Mouse (Mus musculus) CD8-positive naive resting alpha-beta T cell, adult 2 months (primary cell): Measurements from ENCODE around the gene Herpud2.

Source experiments
- DNase-seq, 2 experiments: peaks; one replicate each; pipeline ENCODE4 v3.0.0; 2022; ENCODE audit warnings: low read depth in 2 of 2, low spot score in 2 of 2

The Herpud2 gene

DNA sequence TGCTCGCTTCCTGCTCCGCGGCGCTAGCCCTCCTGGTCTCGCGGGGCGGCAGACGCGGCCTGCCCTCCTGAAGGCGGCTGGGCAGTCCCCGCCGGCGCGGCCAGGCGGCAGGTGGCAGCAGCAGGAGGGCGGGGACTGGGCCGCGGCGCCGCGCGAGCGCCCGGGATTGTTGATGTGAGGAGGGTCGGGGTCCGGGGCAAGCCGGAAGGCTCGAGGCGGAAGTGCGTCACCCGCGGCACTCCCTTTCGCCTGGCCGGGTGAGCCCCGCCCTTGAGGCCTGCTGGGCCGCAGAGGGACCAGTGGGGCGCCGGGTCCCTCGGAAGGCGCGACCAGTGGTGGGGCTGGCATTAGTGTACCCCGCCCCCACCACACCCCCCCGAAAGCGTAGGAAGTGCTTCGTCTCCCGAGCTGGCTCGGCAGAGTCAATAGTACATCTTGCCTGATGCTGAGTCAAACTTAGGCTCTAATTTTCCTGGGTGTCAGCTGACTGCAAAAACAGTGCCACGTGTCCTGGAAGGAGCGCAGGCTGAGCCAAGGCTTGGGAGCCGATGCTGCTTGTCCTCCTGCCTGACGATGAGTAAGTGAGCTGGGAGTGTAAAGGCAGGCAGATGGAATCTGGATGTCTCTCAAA is at the start of gene Herpud2:
Gene Herpud2, minus strand, starts transcription at position 210 of the 631 bp plus-strand sequence.
- peak; percentile 80 to 84 for DNase-seq

DNA sequence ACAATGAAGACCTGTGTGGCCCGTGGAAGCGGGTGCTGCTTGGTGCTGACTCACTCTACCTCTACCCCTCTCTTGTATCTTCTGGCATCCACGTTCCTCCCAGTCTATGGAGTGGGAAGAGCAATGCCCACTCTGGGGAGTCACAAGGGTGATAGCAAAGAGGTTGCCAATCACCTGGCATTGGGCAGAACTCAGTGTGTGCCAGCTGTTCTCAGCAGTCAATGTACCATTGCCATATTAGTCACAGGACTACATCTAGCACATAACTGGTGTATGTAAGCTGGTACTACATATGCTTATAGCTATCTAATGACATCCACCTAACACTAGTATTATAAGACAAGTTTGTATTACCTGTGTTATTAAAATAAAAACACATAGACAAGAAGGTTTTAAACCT is 49.4 kb upstream of the Herpud2 start:
- no peak for DNase-seq

DNA sequence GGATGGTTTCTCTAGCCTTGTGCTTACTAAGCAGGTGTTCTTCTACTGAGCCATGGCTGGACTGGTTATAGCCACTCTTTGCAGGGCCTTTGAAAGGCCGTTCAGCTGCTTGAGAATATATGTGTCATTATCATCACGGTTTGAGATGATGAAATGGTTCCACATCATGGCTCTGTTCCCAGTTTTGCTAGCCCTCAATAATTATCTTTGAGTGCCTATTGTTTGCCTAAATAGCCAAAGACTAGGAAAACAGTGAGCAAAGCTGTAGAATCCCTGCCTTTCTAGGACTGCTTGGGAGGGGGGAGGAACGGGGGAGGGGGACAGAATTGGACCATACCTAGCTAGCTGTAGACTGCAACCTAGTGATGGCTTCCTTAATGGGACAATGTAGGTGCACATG is 48.5 kb upstream of the Herpud2 start:
- DNase-seq: no peak

DNA sequence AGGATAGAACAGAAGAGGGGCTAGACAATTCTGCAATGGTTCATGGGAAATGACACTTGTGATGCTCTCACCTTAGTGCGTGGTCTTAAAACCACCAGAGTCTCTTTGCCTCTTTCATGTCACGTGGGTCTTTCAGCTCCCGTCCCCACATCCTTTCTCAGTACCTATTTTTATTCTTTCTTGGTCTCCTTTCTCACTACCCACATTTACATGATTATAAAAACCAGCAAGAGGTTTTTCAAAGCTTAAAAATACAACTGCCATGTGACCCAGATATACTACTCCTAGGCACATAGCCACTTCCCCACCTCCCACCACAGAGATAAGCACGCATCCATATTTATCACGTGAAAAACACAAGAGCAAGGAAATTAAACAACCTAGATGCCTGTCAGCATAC is 45.1 kb upstream of the Herpud2 start:
- peak; percentile 69 to 73 for DNase-seq

DNA sequence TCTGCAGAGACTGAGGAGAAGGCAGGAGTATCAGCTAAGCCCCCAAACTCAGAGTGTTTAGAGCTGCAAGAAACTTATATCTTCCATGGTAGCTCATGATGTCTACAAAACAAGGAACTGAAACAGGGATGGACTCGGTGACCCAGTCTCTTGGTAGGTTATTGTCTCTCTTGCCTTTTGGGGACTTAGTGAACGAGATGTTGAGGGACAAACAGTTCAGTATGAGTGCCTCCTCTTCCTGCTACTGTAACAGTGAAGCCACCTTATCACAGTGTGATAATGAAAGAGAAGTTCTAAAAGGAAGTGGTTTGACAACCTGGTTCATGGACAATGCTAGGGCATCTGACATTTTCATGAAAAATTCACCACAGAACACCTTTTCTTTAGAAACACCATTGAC is 40.0 kb upstream of the Herpud2 start:
- no peak for DNase-seq

DNA sequence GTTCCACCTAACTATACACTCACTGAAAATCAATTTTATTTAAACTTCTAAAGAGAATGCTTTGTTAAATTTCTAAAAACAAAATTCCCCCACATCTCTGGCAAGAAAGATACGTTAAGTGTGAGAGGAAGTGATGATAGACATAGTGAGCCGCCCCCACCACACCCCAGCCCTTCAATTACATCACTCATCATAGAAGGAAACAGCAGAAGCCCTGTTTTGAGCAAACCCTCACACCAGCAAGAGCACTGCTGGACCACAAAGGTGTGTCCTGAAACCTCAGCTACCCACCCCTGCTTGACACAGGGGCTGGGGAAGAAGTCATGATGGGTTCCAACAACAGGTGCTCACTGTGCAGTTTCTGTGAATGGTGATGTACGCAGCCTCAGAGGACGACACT is 34.9 kb upstream of the Herpud2 start:
- DNase-seq: peak; percentile 54 to 61

DNA sequence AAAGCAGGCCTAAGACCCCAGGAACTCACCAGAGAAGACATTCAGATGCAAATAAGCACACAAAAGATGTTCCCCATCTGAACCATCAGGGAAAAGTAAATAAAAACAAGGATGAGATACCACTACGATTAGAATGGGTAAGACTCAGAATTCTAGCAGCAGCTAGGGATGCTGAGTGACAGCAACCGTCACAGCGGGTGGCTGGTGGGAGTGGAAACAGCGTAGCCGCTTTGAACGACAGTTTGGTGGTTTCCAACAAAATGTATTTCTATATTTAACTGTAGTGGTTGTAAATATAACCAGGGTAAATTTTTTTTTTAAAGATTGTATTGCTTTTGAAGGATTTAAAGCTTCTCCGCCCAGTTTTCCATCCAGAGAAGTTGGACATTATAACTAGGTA is 34.2 kb upstream of the Herpud2 start:
- DNase-seq: no peak

DNA sequence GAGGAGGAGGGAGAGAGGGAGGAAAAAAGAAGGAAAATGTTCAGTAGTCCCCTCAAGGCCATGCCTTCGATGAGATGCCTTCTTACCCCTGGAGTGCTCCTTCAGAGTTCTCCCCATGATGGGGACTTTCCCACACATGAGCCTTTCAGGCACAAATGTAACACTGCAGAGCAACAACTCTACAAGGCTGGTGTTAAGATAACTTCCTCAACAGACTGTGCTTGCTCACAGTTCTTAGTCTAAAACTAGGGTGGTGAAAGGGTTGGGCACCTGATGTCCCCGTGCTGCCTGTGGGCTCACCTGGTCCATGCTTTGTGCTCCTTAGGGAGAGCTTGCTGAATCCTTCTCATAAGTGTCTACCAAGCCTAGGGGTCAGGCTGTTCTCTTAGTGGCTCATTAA is 33.0 kb upstream of the Herpud2 start:
- DNase-seq: no peak

DNA sequence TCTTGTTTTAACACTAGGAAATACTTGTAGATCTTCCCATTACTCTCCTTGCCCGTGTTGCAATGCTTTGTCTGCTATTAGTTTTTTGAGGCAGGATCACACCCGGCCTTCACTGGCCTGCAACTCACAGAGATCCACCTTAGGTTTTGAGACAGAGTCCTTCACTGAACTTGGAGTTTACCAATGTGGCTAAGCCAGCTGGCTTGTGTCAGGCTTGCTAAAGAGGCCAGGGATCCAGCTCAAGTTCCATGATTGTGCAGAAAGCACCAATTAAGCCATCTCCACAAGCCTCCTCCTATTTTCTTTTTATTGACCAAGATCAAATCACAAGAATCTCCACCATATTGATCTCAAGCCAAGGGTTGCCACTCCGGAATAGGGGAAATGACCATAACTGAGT is 26.4 kb upstream of the Herpud2 start:
- no peak for DNase-seq

DNA sequence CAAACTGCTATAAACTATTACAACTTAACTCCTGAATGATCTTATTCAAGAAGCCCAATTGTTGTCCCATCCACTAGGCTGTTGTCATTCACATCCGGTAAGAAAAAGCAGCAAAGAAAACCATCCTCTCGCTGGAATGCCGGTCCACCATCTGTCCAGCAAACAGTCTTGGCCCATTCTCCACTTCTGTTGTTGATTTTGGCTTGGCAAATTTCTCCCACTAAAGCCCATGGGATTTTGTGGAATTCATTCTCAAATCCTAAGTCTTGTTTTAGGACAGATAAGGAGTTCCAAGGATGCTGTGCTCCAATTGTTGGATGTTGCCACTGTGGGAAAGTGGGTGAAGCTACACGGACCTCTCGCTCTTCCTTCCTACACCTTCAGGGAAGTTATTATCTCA is 25.6 kb upstream of the Herpud2 start:
- no peak for DNase-seq

DNA sequence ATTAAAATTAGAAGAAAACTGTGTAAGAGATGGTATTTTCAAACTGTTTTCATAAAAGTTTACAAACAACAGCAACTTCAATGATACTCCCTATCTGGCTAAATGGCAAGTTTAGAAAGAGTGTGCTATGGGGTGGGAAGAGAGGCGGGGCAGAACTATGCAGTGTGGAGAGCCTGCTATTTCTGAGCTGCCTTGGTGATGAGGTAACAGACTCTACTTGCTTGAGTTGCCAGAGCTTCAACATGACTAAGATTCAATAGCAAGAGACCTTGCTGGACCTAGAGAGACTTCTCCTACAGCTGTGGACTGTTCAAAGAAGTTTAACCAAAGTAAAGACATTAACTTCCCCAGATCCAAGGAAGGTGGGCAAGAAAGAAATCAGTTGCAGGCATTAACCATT is 24.9 kb upstream of the Herpud2 start:
- DNase-seq: no peak

DNA sequence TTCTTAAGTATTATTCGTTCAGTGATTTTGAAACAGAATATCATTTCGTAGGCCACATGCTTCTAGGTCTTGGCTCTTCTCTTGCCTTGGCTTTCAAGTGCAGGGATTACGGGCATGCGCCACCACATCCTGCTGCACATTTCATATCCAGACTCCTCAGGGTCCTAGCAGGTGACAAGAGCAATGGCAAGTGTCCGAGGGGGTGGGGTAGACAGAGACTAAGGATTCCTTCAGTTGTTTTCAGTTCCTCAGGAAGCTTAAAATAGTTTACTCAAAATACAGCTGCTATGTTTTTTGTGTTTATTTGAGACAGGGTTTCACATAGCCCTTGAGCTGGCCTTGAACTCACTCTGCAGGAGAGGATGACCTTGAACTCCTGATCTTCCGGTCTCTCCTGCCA is 24.4 kb upstream of the Herpud2 start:
- DNase-seq: no peak

DNA sequence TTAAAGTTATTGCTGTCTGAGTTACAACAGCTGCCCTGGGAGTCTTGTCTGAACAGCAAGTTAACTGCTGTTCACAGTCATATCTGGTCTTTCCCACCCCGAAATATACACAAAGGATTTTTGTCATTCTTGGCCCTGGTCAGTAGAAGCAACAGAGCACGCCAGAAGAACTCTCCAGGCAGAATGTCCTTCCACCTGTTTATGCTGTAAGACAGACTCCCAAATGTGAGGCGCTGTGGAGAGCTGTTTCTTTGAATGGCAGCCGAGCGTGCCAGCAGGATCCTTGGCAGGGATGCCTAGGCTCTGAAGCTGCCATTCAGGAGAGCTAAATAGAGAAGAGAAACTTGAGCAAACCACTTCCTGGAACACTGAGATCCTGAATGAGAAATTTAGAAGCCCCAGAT is 23.4 kb upstream of the Herpud2 start:
- no peak for DNase-seq

DNA sequence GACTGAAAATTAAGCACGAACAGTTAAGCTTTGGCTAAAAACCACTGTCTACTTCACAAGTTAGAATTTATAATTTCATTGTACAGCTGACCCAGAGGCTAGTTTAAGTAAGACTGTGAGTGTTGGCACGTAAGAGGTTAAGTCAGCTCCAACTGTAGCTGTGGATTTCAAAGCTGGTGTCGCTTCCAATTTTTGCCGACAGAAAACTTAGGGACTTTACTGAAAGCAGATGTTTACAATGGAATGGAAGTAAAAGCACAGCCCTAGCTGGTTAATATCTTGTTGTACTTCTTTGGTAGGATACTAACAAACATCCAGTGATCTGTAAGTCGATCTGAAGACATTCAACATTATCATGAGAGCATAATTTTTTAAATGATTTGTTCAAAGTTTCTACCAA is 23.0 kb upstream of the Herpud2 start:
- DNase-seq: no peak

DNA sequence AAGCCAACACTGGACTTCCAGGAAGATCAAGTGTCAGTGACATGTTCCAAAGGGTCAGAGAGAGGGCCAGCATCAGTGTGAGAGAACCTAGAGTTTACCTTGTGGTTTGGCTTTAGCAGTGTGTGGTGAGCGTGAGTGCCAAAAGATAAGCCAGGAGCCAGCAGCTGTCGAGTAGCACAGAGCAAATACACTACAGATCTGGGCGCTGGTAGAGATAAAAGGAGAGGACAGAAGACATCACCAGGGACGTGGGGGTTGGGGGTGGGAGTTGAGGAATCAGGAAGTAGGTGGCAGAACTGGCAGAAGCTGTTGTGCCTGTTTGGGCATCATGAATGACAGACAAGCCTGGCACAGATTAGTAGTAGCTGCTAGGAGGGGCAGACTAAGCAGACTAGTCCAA is 21.6 kb upstream of the Herpud2 start:
- DNase-seq: no peak

DNA sequence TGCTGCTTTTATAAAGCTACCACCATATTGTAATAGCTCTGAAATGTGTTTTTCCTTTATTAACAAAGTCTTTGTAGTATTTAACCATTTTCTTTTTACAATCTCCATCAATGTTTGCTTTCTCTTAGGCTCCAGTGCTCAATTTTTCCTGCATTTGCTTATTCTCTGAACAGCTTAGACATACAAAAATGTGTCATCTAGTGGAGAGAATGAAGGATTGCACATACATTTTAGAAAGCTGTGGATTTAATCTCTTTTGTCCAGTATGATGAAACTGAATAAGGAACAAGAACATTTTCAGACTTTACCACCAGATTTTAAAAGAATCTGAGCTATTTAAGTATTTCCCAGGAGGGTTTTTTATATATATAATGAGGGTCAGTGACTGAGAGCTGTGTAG is 18.0 kb upstream of the Herpud2 start:
- no peak for DNase-seq

DNA sequence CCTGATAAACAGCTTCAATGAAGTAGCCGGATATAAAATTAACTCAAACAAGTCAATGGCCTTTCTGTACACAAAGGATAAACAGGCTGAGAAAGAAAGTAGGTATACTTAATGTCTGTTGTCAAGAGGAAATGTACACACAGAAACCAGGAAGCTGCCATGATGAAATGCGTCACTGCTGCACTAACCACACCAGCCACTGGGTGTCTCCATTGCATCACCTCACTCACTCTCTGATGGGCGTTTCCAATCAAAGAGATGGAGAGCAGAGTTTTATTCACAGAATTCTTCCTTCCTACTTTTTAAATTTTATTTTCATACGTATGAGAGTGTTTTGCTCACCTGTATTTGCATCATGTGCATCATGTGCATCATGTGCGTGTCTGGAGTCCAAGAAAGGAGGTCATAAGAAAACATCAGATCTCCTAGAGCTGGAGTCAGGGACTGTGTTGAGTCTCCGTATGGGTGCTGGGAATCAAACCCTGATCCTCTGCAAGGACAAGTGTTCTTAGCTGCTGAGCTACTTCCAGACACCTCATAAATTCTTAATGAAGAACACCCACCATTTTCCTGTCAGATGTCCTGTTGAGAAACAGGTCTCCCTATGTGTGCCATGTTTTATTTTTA is 16.0 kb upstream of the Herpud2 start:
- DNase-seq: peak; percentile 76 to 85

DNA sequence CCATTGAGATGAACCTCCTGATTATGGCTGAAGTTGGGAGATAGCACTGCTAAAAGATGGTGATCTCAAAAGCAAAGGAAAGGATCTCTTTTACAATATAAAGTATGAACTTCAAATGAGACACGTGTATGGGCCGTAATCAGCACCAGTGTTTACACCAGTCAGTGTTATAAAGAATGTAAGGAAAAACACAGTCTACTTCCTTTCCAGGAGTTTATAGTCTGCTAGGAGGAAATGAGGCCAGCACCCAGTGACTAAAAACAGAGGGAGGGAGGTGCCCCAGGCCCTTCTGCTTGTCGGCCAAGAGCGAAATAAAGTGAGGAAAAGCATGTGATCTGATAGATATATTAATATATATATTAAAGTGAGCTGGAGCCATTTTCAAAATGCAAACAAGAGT is 6.6 kb upstream of the Herpud2 start:
- no peak for DNase-seq

DNA sequence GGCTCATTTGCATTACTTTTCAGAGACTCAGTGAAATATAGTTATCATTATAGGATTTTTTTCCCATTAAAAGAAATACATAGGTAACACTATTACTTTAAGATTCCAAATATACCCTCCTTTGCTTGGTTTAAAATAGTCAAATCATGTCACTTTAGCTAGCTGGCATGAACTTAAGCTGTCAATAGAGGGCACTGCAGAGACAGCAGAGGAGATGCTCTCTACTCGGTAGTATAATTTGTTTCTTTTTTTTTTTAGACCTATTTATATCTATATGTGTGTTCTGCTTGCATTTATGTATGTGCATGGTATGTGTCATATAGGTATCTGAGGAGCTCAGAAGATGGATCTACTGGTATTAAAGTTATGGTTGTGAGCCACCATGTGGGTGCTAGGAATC is 4.8 kb upstream of the Herpud2 start:
- peak in 1 of 2 experiments; percentile 33 for DNase-seq

DNA sequence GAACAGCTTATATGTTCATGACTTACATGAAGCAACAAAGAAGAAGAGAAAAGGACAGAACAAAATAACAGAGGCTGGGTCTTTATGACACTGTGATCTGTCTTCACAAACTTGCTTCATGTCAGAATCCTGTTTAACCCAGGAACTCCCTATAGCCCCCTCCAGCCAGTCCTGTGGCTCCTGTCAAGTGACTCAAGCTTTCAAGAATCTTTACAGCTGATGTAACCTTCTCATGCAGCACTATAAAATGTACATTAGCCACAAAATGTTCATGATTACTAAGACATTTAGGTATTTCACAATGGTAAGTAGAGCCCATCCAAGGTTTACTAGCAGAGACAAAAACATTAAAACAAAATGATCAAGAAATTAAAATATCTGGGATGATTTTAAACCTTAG is 1.4 kb upstream of the Herpud2 start:
- no peak for DNase-seq

DNA sequence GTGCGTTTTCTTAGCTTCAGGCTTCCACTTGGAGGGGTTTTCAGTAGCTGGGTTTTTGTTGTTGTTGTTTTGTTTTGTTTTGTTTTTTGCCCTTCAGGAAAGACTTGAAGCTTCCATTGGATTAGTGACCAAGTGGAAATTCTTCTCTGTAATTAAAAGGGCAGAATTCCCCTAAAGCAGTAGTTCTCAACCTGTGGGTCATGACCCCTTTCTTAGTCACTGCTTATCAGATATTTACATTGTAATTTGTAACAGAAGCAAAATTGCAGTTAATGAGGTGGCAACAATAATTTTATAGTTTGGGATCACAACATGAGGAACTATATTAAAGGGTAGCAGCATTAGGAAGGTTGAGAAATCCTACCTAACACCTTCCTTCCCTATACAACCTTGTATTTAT is 837 bp upstream of the Herpud2 start:
- no peak for DNase-seq

DNA sequence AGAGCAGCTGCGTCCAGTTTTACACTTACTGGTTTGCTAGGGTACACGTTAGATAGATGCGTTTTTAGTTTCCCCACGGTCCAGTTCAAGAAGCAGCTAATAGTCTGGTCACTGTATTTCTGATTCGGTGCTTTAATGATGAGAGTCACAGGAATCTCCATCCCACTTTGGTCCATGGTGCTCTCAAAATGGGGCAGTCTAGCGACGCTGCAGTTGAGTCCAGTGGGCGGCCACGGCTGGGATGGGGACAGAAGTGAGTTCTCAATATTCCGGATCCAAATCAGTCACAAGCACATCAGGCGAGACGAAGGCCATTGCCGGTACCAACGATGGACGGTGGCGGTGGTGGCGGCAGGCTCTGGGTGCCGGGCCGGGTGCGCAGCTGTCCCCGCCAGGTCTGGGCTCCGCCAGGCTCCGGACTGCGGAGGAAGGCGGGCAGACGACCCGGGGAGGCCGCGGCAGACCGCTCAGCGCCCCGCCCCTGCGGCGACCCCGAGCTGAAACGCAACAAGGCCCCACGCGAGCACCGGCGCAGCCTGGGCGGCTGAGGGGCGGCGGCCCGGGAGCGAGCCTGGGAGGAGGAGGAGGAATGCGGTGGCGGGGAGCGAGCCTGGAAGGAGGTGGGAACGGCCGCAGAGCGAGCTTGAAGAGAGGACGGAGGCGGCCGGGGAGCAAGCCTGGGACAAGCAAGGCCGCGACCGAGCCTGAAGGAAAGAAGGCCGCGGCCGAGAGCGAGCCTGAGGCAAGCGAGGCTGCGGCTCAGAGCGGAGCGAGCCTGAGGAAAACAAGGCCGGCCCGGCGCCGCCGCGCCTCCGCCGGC is 619 bp downstream of the Herpud2 start:
- DNase-seq: no peak
